Mouse (Mus musculus): Measurements from ENCODE around the gene Sema4a.

The Sema4a gene

DNA sequence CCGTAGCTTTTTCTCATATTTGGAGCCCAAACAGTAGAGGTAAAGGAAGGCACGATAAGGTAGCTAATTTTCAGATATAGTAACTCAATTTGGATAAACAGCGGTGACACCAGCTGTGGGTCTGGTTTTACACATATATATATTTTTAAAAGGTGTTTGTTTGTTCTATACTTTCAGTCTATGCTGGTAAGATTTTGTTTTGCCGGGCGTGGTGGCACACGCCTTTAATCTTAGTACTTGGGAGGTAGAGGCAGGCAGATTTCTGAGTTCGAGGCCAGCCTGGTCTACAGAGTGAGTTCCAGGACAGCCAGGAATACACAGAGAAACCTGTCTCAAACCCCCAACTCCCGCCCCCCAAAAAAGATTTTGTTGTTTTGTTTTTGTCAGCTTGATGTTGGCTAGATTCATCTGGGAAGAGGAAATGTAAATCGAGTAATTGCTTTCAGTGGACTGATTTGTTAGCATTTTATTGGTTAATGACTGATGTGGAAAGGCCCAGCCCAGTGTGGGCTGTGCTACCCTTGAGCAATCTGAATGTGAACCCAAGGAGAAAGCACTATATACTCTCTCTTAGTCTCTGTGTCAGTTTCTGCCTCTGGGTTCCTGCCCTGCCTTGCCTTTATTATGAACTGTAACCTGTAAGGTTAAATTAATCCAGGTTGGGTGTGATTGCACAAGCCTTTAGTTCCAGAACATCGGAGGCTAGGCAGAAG is 35.1 kb downstream of the Sema4a start:
- no peak for DNase-seq

DNA sequence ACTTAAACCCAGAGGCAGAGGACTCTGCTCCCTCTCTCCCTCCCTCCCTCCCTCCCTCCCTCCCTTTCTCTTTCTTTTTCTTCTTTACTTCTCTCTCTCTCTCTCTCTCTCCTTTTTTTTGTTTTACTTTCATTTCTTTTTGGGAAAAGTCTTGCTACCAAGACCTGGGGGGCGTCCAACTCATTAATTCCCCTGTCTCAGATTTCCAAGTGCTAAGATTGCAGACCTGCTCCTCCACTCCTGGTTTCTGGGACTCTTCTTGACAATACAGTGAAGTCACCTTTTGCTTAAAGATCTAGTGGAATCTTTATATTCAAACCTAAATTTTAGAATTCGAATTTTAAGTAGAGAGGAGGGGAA is 35.7 kb downstream of the Sema4a start:
- no peak for DNase-seq

DNA sequence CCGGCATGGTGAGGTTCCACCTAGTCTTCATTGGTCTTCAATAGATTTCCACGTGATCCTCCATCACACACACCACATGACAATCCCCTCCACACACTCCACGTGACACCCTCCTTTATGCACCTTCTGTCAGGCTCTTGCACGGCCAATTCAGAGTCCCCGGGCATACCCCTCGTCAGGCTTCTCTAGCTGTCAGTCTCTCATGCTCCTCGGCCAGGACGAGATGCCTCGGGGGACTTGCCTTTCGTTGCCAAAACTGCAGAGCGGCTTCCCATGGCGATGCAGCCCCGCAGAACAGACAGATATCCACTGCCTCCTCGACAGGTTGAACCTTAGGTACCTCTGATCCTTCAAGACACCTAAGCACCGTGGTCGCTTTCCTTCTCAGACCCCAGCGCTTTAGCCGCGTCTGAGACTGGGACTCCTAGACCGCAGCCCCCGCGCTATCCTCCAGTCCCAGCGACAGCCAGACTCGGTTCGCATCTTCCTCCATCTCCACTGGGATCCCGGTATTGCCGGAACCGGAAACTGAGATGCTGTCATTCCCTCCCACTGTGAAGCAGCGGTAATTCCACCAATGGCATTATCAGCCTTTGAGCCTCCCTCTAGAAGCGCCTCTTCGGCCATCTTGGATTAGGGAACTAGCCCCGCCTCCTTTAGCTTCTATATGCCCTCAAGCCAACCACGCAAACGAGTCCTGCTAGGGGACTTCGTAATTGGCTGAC is 36.2 kb downstream of the Sema4a start, which contains the start of gene Slc25a44:
Gene Slc25a44, minus strand, starts transcription at position 535 of the 725 bp plus-strand sequence.
- DNase-seq, result peak; percentile 98

DNA sequence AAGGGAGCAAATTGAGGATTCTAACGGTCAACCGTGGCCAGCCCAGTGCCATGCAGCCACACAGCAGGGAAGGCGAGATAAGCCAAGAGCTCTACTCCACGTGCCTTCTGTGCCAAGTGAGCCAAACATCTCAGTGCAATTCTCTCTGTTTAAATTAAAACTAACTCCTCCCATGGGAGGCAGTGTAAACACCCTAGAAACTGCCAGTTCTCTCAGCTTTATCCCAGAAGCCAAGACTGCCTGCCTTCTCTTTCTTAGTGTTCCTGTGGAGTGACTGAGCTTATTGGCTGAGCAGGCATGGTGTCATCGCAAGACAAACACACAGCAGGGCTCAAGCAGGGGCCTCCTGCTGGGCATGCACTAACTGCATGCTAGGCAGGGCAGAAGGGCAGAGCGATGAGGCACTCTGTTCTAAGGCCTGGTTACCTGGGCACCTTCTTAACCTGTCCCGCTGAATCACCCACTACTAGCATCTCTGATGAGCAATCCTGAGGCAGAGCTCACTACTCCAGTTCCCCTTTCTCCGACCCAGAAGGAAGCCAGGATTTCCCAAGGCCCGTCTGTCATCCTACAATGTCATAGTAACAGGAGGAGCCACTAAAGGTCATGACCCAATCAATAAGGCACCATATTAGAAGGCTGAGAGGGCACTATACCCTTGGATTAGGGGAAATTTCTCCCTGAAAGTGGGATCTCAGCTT is 38.8 kb downstream of the Sema4a start:
- DNase-seq, result peak; percentile 70

DNA sequence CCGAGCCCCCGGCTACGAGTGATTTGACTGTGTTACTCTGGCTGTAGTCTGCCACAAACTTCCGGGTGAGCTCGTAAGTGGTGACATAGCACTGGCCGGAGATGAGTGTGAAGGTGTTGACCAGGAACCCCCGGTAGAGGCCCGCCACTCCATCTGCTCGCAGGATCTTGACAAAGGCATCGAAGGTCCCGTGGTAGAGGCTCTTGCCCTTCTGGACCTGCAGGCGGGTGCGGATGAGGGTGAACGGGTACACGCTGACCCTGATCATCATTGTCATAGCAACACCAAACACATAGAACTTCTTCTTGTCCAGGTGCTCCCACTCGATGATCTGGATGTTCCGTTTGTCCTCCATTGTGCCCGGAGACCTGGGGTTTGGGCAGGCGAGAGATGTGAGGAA is 40.2 kb downstream of the Sema4a start:
- DNase-seq, result no peak

DNA sequence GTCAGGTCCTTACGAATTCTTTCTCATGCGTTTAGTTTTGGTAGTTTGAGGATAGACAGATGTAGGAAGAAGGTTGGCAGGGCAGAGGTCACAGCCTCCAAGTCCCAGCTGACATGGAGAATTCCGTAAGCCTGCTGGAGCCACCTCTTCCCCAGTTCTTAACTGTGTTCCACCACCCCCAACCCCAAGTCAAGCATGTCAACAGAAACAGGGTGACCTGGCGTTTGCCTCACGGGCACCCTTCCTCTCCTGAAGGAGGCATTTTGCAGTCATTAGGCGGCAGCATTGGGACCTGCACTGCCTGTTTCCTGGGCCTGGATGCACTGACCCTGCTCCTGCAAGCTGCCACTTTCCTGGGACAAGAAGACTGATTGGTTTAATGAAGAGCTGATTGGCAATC is 43.0 kb downstream of the Sema4a start:
- no peak for DNase-seq

DNA sequence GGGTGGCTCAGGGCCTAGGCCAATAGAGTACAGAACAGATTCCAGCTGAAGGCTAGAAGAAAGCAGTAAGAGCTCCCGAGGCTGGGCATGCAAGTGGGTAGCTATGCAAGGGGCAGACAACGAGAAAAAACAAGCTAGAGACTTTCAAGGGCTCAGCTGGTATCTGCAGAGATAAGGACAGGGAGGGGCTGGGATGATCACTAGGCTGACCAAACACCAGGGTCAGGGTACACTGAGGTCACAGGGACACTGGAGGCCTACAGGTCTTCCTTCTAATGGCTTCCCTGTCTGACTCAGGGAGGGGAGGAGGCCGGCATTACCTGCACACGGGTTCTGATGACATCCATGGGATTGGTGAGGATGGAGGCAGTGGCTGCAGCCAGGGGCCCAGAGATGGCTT is 45.3 kb downstream of the Sema4a start:
- DNase-seq, result no peak

DNA sequence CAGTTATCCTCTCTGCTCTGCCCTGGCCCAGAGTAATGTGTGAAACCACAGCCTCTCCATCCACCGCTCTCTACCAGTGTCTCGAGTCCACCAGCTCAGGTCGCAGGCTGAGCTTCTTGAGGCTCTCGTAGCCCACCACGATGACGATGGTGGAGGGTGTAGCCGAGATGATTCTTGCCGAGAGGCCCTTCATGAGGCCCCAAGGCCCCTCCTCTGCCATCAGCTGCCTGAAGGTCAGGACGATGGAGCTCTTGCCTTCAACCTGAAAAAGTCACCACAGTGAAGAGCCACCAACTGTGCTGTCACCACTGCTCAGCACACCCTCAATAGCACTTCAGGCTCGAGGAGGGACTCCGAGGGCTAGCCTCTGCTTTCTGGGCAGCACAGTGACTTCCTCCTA is 48.3 kb downstream of the Sema4a start:
- no peak for DNase-seq

DNA sequence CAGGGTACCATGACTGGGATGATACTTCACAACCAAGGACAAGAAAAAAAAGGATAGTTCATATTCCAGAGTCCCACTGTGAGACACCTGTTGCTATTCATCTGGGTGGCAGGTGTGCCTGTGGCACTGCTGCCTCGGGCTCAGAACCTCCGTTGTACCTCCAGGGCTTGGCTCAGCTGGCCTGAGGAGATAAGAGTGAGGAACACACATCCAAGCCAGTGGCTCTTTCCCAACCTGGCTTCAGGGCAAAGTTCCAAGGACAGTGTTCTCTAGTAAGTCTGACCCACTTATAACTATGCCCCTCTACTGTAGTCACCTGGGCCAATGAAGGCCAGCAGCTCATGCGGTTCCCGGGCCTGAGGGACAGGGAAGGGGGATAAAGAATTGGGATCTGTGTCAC is 49.3 kb downstream of the Sema4a start:
- DNase-seq, result no peak

DNA sequence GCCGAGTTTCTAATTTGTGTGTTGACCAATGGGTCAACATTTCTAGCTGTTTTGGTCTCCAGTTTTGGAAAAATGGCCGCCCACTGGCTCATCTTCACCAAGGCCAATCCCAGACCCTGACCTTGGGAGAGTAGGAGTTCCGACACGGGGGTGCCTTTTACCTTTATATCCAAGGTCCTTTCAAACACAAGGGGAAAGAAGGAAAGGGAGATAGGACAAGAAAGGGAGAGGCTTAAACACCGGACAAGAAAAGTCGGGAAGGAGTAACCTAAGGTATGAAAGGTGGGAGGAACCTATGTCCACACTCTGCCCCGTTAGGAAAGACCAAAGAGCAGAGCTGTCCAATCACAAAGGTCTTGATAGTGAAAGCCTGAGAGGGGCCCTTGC is 50.3 kb downstream of the Sema4a start:
- peak; percentile 26 for DNase-seq

DNA sequence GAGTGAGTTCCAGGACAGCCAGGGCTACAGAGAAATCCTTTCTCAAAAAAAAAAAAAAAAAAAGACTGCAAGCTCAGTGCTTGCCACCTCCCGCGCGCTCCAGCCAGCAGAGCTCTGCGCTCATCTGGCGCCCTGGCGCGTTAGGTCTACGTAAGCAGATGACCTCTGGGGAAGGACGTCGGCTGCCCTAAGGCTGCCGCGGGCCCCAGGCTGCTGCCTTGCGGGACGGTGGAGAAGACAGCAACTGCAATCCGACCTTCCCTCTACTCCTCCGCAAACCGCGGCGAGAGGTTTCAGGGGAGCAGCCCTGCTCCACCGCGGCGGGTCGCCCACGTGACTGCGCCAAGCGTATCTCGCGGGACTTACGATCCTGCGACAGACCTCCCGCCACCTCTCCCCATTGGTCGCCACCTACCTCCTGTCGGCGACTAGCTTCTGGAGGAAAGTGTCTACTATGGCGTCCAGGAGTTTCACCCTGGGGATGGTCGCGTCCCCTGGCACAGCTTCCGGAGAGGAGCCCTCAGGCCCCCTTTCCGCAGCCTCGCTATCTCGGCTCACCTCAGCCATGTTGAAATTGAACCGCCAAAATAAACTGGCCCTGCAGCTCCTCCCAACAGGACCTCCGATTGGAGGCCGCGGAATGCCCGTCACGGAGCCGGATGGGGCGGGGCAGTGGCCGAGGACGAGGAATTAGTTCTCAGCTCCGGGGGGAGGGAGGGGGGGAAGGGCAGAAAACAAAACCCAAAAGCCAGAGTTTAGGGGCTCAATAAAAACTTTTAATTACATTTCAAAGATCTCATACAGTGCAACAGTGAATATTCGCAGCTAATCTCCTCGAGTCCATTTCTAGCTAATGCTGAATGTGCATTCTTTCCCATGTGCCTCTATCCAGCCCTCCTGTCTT is 51.0 kb downstream of the Sema4a start, which contains the start of gene Pmf1:
Gene Pmf1, minus strand, starts transcription at position 591 of the 904 bp plus-strand sequence.
- DNase-seq, result peak; percentile 89

DNA sequence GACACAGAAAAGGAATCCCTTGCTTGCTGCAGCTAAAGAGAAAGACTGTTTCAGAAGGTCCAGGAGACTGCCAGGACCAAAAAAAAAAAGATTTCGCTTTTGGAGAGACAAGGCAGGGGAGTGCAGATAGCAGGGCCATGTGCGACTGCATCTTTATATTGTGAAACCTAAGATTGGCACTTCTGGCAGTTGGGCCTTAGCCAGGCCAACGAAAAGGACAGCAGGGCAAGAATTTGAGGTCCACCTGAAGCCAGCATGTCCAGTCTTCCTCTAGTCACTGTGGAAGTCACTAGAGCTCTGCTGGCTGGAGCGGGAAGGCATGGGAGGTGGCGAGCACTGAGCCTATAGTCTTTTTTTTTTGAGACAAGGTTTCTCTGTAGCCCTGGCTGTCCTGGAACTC is 52.0 kb downstream of the Sema4a start:
- DNase-seq, result no peak

DNA sequence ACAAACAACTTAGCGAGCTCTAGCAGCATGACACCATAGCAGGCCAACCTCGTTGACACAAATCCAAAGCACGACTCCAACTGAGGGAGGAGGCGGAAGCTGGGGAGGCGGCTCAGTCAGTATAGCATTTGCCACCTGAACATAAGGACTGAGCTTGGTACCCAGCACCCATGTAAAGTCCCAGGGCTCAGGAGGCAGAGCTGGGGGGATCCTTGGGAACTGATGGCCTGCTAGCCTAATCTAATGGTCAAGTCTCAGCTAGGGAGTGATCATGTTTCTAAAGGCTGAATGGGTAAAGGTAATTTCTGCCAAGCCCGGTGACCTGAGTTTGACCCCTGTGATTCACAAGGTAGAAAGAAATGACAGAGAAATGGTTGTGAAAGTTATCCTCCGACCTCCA is 53.5 kb downstream of the Sema4a start:
- DNase-seq, result no peak

DNA sequence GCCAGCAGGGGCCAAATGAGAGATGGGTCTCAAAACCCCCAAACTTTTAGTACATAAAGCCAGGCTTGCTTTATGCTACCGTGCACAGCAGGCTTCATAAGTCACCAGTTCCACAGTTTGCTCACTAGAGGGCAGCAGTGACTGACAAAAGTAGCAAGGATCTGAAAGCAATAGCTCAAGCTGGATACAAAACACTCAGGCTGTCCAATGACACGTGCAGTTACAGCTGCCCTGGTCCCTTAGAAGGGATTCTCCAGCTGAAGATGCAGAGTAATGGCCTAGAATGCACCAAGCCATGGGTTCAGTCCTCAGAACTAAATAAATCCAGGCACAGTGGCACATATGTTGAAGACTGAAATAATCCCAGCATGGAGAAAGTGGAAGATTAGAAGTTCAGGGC is 53.9 kb downstream of the Sema4a start:
- peak; percentile 69 for DNase-seq

DNA sequence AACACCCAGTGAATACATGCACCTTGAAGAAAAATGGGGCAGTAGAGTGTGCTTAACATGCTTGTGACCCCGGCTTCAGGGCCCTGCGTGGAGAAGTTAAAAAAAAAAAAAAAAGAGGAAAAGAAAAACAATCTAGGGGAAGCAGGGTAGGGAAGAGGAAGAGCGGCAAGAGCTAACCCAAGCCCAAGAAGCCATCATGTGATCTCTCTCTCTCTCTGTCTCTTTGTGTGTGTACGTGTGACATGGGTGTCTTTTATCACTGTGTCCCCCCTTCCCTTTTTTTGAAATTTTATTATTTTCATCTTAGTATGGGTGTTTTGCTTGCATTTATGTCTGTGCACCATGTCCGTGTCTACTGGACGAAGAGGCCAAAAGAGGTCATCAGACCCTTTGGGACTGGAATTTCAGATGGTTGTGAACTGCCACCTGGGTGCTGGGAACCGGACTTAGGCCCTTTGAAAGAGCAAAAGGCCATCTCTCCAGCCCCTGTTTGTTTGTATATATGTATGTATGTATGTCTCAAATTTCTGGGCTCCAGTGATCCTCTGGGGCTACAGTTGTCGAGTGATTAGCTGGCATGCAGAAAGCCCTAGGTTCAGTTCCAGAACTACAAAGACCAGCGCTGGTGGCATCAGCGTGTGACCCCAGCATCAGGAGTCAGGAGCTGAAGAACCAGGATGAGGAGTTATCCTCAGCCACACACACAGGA is 57.3 kb downstream of the Sema4a start:
- no peak for DNase-seq

DNA sequence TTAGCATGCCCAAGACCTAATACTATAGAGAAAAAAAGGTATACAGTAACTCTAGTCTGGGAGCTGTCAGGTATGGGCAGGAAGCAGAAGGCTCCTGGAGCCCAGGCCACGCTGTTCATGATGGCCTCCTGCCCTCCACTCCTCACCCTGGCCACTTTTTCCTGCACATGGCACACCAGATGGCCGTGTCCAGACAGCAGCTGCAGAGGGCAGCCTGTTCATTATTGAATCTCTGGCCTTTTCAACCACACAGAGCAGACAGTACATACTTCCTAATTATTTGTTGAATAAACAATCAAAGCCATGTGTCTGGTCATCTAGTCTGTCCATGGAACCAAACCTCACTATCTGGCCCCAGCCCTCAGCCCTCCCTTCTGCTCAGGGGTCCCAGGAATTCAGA is 62.3 kb downstream of the Sema4a start:
- peak; percentile 90 for DNase-seq

DNA sequence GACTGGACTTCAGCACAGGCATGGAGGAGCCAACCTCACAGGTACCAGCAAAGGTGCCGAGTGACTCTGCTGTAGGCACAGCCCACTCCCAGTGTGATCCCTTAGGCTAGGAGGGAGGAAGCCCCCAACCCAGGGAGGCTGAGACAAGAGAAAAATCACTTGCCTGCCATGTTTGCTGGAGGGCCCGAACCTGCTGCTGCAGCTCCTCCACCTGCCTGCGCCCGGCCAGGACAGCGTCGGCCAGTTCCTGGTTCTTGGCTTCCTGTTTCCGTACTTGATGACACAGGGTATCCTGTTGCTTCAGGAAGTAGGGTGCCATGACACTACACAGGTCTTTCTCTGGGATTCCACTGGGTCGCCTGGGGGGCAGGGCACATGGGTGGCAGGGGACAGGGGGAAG is 65.2 kb downstream of the Sema4a start:
- no peak for DNase-seq

DNA sequence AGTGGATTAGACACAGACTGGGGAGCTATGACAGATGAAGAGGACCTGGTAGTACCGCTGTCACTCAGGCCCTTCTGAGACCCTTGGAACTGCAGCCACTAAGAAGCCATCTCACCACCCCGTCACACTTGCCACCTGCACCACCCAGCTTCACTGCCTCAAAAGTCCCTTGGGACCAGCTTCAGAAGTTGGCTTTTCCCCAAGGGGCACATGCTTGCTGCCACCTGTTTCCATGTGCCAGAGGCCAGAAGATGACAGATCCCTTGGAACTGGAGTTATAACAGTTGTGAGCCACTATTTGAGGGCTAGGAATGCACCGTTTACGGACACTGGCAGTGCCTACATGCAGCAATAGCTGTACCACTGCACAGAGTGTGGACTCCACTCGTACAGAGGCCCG is 65.7 kb downstream of the Sema4a start:
- DNase-seq, result no peak

DNA sequence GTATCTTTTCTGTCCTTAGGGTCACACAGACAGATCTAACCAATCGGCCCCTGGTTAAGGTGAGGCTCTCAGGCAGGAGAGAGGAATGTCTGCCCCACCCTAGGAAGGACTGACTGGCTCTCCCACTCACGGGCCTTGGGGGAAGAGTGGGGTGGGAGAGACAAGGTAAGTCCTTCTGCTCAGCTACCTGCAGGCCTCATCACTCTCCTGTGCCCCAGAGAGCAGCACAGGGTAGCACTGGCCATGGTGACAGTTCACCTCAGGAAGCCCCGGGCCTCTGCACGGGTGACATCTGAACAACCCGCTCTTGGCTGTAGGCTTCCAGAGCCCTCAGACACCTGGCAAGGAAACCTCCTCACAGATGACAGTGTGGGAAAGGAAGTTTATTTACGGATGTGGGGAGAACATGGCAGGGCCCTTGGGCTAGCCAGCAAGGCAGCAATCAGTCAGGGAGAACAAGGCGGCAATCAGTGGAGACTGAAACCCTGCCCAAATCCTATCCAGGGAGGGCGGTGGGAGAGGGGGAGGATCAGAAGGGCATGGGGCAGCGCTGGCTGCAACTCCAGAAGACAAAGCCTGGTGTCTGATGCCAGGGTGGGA is 67.1 kb downstream of the Sema4a start:
- DNase-seq, result no peak
